Mouse (Mus musculus) liver, embryonic 14.5 days (tissue): ENCODE measurements around the gene Dnm1. TPM values are rescaled to one million over a fixed set of nuclear protein-coding genes. Genes with fewer than 3 reads are reported as not detected.

Experiments
- ATAC-seq: fragments of 200-750 bp; cut with Nextera tagmentation; 2 replicates; pipeline ENCODE4 v1.8.0; 2017; ENCODE audit warnings: moderate number of reproducible peaks, mild to moderate bottlenecking, moderate library complexity; ENCODE audit not compliant: insufficient read depth
- DNase-seq, 3 experiments: peaks; one replicate each; pipeline ENCODE4 v3.0.0-alpha.2; 2012 to 2013; ENCODE audit warnings: low read depth in 3 of 3, low spot score in 3 of 3
- H3K27ac ChIP-seq: fragments of 300-500 bp; sonication (generic); 2 replicates; pipeline ENCODE4 v1.5.1; 2014; ENCODE audit warnings: moderate library complexity, mild to moderate bottlenecking, control low read depth, inconsistent platforms
- H3K27me3 ChIP-seq: fragments of 300-500 bp; sonication (generic); 2 replicates; pipeline ENCODE4 v1.6.1; 2014; ENCODE audit warnings: mild to moderate bottlenecking, low read length, moderate library complexity; ENCODE audit not compliant: control insufficient read depth, insufficient read depth
- H3K36me3 ChIP-seq: fragments of 300-500 bp; sonication (generic); replicated peaks from 2 replicates; pipeline ENCODE4 v1.6.1; 2014; ENCODE audit warnings: low read depth; ENCODE audit not compliant: control insufficient read depth, insufficient read depth
- H3K4me1 ChIP-seq, 2 experiments: fragments of 200-500 bp in 1 of 2; fragments of 300-500 bp in 1 of 2; sonication (generic) in 1 of 2; replicated peaks; 2 replicates each; pipeline ENCODE4 v1.6.1; 2012 to 2014; ENCODE audit warnings: antibody characterized with exemption in 1 of 2, inconsistent platforms in 1 of 2, low read length in 1 of 2; ENCODE audit not compliant: control insufficient read depth in 2 of 2, insufficient read depth in 2 of 2
- H3K4me2 ChIP-seq: fragments of 300-500 bp; sonication (generic); 2 replicates; pipeline ENCODE4 v1.6.1; 2014; ENCODE audit warnings: low read depth, mild to moderate bottlenecking, control low read depth, moderate library complexity
- H3K4me3 ChIP-seq, 2 experiments: fragments of 200-500 bp in 1 of 2; fragments of 300-500 bp in 1 of 2; sonication (generic) in 1 of 2; 2 replicates each; pipeline ENCODE4 v1.5.1; 2012 to 2014; ENCODE audit warnings: low read depth in 2 of 2, low read length in 2 of 2, mild to moderate bottlenecking in 2 of 2, control low read depth in 1 of 2, inconsistent platforms in 1 of 2, moderate library complexity in 1 of 2; ENCODE audit not compliant: insufficient read depth in 1 of 2
- H3K9ac ChIP-seq: fragments of 300-500 bp; sonication (generic); replicated peaks from 2 replicates; pipeline ENCODE4 v1.6.1; 2014; ENCODE audit warnings: mild to moderate bottlenecking, control low read depth, moderate library complexity
- H3K9me3 ChIP-seq: fragments of 300-500 bp; sonication (generic); 2 replicates; pipeline ENCODE4 v1.6.1; 2016; ENCODE audit warnings: low read length, mixed read lengths; ENCODE audit not compliant: control insufficient read depth
- CTCF ChIP-seq: IDR thresholded peaks from 2 replicates; pipeline ENCODE4 v1.5.1; 2016; ENCODE audit warnings: antibody characterized with exemption, low read depth, control low read depth
- EP300 ChIP-seq: IDR thresholded peaks from 2 replicates; pipeline ENCODE4 v1.6.1; 2016; ENCODE audit warnings: antibody characterized with exemption, low read depth
- WGBS: fragments of 180-500 bp; shearing (Covaris S2); extraction: QIAGEN DNeasy Blood & Tissue Kit; methylation state at CpG from one replicate; pipeline ENCODE4 v1.1.7; 2014; ENCODE audit not compliant: insufficient replicate concordance; 5-methylcytosine and 5-hydroxymethylcytosine counted together
- polyA plus RNA-seq, 2 experiments: library from polyadenylated mRNA; depleted of rRNA in 1 of 2; stranded (reverse) in 1 of 2; unstranded in 1 of 2; fragments of >200 nt; fragmentation: Nextera tagmentation in 1 of 2; extraction: Ambion mirVana in 1 of 2; gene quantifications; 2 replicates each; pipeline versions ENCODE4 v1.2.1 to v1.2.3; 2012 to 2014

Dnm1 gene
- polyA plus RNA-seq, 2 experiments = 0.43 to 2.9 TPM

- no peak for ATAC-seq
- Histone ChIP-seq H3K4me3 (no peak overlapping the region), H3K9ac (no peak overlapping the region), H3K4me2 (no peak overlapping the region), H3K27ac (no peak overlapping the region), H3K4me1 (peaks cover 5 to 9% of the 10 kb centered on the region in 2 experiments), H3K36me3 (no peaks in the 10 kb centered on the region), H3K9me3 (no peaks in the 10 kb centered on the region), H3K27me3 (no peaks in the 10 kb centered on the region)
- TF ChIP-seq EP300 (no peak), CTCF (no peak)
- 70% methylated on average over 5 of the region's 5 CpGs for WGBS
- no peak for DNase-seq
These were observed 38.9 kb upstream of the Dnm1 start for GRCm38 (mm10) chr2:32392063-32392462.

- no peak for TF ChIP-seq CTCF
- no peak for TF ChIP-seq EP300
- Histone ChIP-seq H3K4me2 (no peak overlapping the region), H3K4me1 (peaks cover 5% of the 10 kb centered on the region in 2 experiments), H3K27ac (no peak overlapping the region), H3K27me3 (no peaks in the 10 kb centered on the region), H3K9ac (no peak overlapping the region), H3K4me3 (no peak overlapping the region), H3K9me3 (no peaks in the 10 kb centered on the region), H3K36me3 (no peaks in the 10 kb centered on the region)
- DNase-seq (no peak), ATAC-seq (no peak)
- 75% methylated on average over 8 of the region's 8 CpGs for whole genome bisulfite sequencing
These were observed 37.7 kb upstream of the Dnm1 start for GRCm38 (mm10) chr2:32390871-32391270.

DNA sequence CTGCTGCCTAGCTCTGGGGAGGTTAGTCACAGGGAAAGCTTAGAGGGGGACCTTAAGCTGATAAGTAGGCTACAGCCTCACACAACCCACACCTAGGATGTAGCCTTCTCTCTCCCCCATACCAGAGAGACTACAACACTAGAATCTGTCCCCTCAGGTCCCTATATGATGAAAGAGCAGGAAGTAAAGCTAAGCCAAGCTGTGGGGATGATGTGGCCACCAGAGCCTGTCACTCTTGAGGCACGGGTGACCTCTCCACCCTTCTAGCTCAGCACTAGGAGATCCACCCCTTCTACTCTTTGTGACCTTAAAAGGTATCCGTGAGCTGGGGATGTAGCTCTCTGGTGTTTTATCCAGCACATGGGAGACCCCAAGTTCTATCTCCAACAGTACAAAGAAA is 36.0 kb upstream of the Dnm1 start:
- Histone ChIP-seq H3K9me3 (no peaks in the 10 kb centered on the region), H3K4me3 (no peak overlapping the region), H3K27me3 (no peaks in the 10 kb centered on the region), H3K4me1 (no peaks in the 10 kb centered on the region; a peak in 1 of 4 replicates), H3K9ac (no peak overlapping the region), H3K36me3 (no peaks in the 10 kb centered on the region), H3K27ac (no peak overlapping the region), H3K4me2 (no peak overlapping the region)
- DNase-seq (no peak), ATAC-seq (no peak)
- WGBS = 42% methylated on average over 2 of the region's 2 CpGs
- TF ChIP-seq CTCF = no peak
- no peak for TF ChIP-seq EP300

- DNase-seq (no peak), ATAC-seq (no peak)
- Histone ChIP-seq H3K4me1 (no peaks in the 10 kb centered on the region; a peak in 1 of 4 replicates), H3K36me3 (no peaks in the 10 kb centered on the region), H3K9ac (no peak within 1 kb of the TSS), H3K4me3 (no peak within 1 kb of the TSS), H3K4me2 (no peak within 1 kb of the TSS), H3K9me3 (no peaks in the 10 kb centered on the region), H3K27me3 (no peaks in the 10 kb centered on the region), H3K27ac (no peak within 1 kb of the TSS)
- WGBS = 29% methylated on average over 5 of the region's 5 CpGs
- TF ChIP-seq CTCF = no peak
- no peak for TF ChIP-seq EP300
These were observed 34.8 kb upstream of the Dnm1 start, which contains the start of gene Lcn2 for GRCm38 (mm10) chr2:32387706-32388490. TSS of gene Lcn2 (minus strand) at chr2:32388252.

DNA sequence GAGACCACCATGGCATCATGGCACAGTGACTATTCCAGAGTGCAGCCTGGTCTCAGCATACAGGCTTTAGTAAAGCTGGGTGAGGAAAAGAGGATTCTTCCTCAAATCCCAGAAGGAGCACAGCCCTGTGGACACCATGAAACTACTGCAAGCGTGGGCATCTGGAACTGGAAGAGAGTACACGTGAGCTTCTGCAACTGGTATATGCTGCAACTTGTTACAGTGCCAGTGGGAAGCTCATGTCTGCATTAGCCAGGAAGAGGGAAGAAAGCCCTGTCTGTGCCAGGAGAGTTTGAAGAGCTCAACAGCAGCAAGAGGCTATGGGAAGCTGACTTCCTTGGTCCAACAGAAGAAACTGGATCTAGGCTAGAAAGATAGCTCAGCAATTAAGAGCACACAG is 29.6 kb upstream of the Dnm1 start:
- Histone ChIP-seq H3K36me3 (peaks cover 5% of the 10 kb centered on the region), H3K9me3 (no peaks in the 10 kb centered on the region), H3K4me2 (no peak overlapping the region), H3K4me1 (peaks cover 3 to 12% of the 10 kb centered on the region in 2 experiments; a peak in 3 of 4 replicates), H3K4me3 (no peak overlapping the region), H3K27ac (no peak overlapping the region), H3K9ac (no peak overlapping the region), H3K27me3 (no peaks in the 10 kb centered on the region)
- DNase-seq (no peak), ATAC-seq (no peak)
- 75% methylated on average over 2 of the region's 2 CpGs for WGBS
- TF ChIP-seq CTCF = no peak
- TF ChIP-seq EP300 = no peak
